Mouse (Mus musculus) cerebellum, postnatal 25 days (tissue): Measurements from ENCODE around the gene Zbtb1.

Experiments used
- DNase-seq, 2 experiments: peaks; one replicate each; pipeline ENCODE4 v3.0.0; 2021; ENCODE audit warnings: mixed read lengths in 2 of 2

Gene Zbtb1

GRCm38 (mm10) chr12:76369206-76369977 is 674 bp upstream of the Zbtb1 start, which contains the start of gene Zbtb25:
Gene Zbtb25 (minus strand): TSS chr12:76369602.
- peak; percentile 91 to 96 for DNase-seq

- peak; percentile 68 to 71 for DNase-seq
These were observed 935 bp downstream of the Zbtb1 start for GRCm38 (mm10) chr12:76370831-76371571.

- no peak for DNase-seq
These were observed 2.0 kb downstream of the Zbtb1 start for GRCm38 (mm10) chr12:76372046-76372445.

- DNase-seq = no peak
These were observed 3.1 kb downstream of the Zbtb1 start for GRCm38 (mm10) chr12:76372881-76373818.

- no peak for DNase-seq
These were observed 3.9 kb downstream of the Zbtb1 start for GRCm38 (mm10) chr12:76373991-76374390.

- DNase-seq = no peak
These were observed 4.8 kb downstream of the Zbtb1 start for GRCm38 (mm10) chr12:76374911-76375310.

GRCm38 (mm10) chr12:76375506-76375905 is 5.4 kb downstream of the Zbtb1 start:
- no peak for DNase-seq

- peak in 1 of 2 experiments; percentile 38 for DNase-seq
These were observed 6.6 kb downstream of the Zbtb1 start for GRCm38 (mm10) chr12:76376649-76377048.

- DNase-seq = no peak
These were observed 7.0 kb downstream of the Zbtb1 start for GRCm38 (mm10) chr12:76377059-76377458.

- DNase-seq = no peak
These were observed 7.7 kb downstream of the Zbtb1 start for GRCm38 (mm10) chr12:76377726-76378125.

- DNase-seq = no peak
These were observed 8.5 kb downstream of the Zbtb1 start for GRCm38 (mm10) chr12:76378556-76378955.

GRCm38 (mm10) chr12:76380151-76380550 is 10.1 kb downstream of the Zbtb1 start:
- no peak for DNase-seq

GRCm38 (mm10) chr12:76385342-76385741 is 15.3 kb downstream of the Zbtb1 start:
- no peak for DNase-seq

- peak; percentile 33 to 56 for DNase-seq
These were observed 18.7 kb downstream of the Zbtb1 start for GRCm38 (mm10) chr12:76388794-76389193.

GRCm38 (mm10) chr12:76391595-76392271 is 21.7 kb downstream of the Zbtb1 start:
- no peak for DNase-seq

- DNase-seq = no peak
These were observed 22.9 kb downstream of the Zbtb1 start for GRCm38 (mm10) chr12:76392979-76393378.

GRCm38 (mm10) chr12:76397281-76397680 is 27.2 kb downstream of the Zbtb1 start:
- DNase-seq = no peak

- DNase-seq = peak in 1 of 2 experiments; percentile 23
These were observed 31.6 kb downstream of the Zbtb1 start for GRCm38 (mm10) chr12:76401674-76402073.

GRCm38 (mm10) chr12:76402991-76403885 is 33.2 kb downstream of the Zbtb1 start:
- DNase-seq = peak; percentile 33 to 93

- DNase-seq = peak; percentile 100
These were observed 33.9 kb downstream of the Zbtb1 start, which contains the start of gene Hspa2 for GRCm38 (mm10) chr12:76403886-76404537. Gene Hspa2 (plus strand): TSS chr12:76404176.

- DNase-seq = no peak
These were observed 34.7 kb downstream of the Zbtb1 start for GRCm38 (mm10) chr12:76404836-76405182.
